Mouse (Mus musculus) kidney, embryonic 16.5 days (tissue): ENCODE measurements around the gene Sec24c. TPM values are rescaled to one million over a fixed set of nuclear protein-coding genes. Genes with fewer than 3 reads are reported as not detected.

Experiments
- ATAC-seq: fragments of 200-750 bp; cut with Nextera tagmentation; 2 replicates; pipeline ENCODE4 v1.8.0; 2017; ENCODE audit warnings: moderate TSS enrichment; ENCODE audit not compliant: low FRiP score, low TSS enrichment
- H3K27ac ChIP-seq: fragments of 300-500 bp; sonication (generic); 2 replicates; pipeline ENCODE4 v1.5.1; 2014; ENCODE audit warnings: low read length
- H3K27me3 ChIP-seq: fragments of 300-500 bp; sonication (generic); 2 replicates; pipeline ENCODE4 v1.6.1; 2014; ENCODE audit warnings: low read length, control low read depth, mixed read lengths; ENCODE audit not compliant: insufficient read depth
- H3K36me3 ChIP-seq: fragments of 300-500 bp; sonication (generic); 2 replicates; pipeline ENCODE4 v1.6.1; 2014; ENCODE audit warnings: low read length, control low read depth, mixed read lengths; ENCODE audit not compliant: insufficient read depth
- H3K4me1 ChIP-seq: fragments of 300-500 bp; sonication (generic); 2 replicates; pipeline ENCODE4 v1.6.1; 2014; ENCODE audit warnings: low read length, control low read depth, mixed read lengths; ENCODE audit not compliant: insufficient read depth
- H3K4me2 ChIP-seq: fragments of 300-500 bp; sonication (generic); replicated peaks from 2 replicates; pipeline ENCODE4 v1.6.1; 2014; ENCODE audit warnings: low read depth, low read length
- H3K4me3 ChIP-seq: fragments of 300-500 bp; sonication (generic); 2 replicates; pipeline ENCODE4 v1.5.1; 2014; ENCODE audit warnings: mild to moderate bottlenecking, low read length
- H3K9ac ChIP-seq: fragments of 300-500 bp; sonication (generic); replicated peaks from 2 replicates; pipeline ENCODE4 v1.6.1; 2014; ENCODE audit warnings: low read length
- H3K9me3 ChIP-seq: fragments of 300-500 bp; sonication (generic); 2 replicates; pipeline ENCODE4 v1.6.1; 2016; ENCODE audit warnings: low read length, control low read depth
- WGBS: fragments of 180-500 bp; shearing (Covaris S2); extraction: QIAGEN DNeasy Blood & Tissue Kit; methylation state at CpG from one replicate; pipeline ENCODE4 v1.1.7; 2014; 5-methylcytosine and 5-hydroxymethylcytosine counted together
- polyA plus RNA-seq: library from polyadenylated mRNA; unstranded; fragments of >200 nt; fragmentation: Nextera tagmentation; extraction: Ambion mirVana; gene quantifications from 2 replicates; pipeline ENCODE4 v1.2.1, GENCODE M21; 2015

Sec24c gene
- polyA plus RNA-seq, 1 experiment from 2014 or later, result 113 TPM

- no peak within 1 kb of the TSS for H3K4me2 ChIP-seq
- H3K9ac ChIP-seq, result 0 out of 2 replicates have a peak within 1 kb of the TSS, but pooled peaks have one; percentile 16
- H3K27ac ChIP-seq, result no peak within 1 kb of the TSS
- 80% methylated on average over 8 of the region's 8 CpGs for WGBS
- no peaks in the 10 kb centered on the region for H3K36me3 ChIP-seq
- ATAC-seq, result no peak
- no peak within 1 kb of the TSS for H3K4me3 ChIP-seq
- no peaks in the 10 kb centered on the region for H3K9me3 ChIP-seq
- 0 out of 2 replicates have a peak, but pooled peaks cover 4% of the 10 kb centered on the region for H3K4me1 ChIP-seq
- no peaks in the 10 kb centered on the region; the same call in 1 of the 2 replicates for H3K27me3 ChIP-seq
These were observed 5.8 kb upstream of the Sec24c start, which contains the start of gene Synpo2l for GRCm38 (mm10) chr14:20668154-20668810. Gene Synpo2l (minus strand): TSS chr14:20668354.

- Histone ChIP-seq H3K4me2 (0 out of 2 replicates have a peak overlapping the region, but pooled peaks have one; percentile 77), H3K36me3 (peaks cover 21% of the 10 kb centered on the region), H3K4me3 (no peak overlapping the region), H3K9ac (no peak overlapping the region), H3K9me3 (no peaks in the 10 kb centered on the region), H3K27ac (no peak overlapping the region), H3K4me1 (peaks cover 9% of the 10 kb centered on the region; the same call in 1 of the 2 replicates), H3K27me3 (no peaks in the 10 kb centered on the region; the same call in 1 of the 2 replicates)
- no peak for ATAC-seq
- WGBS, result 89% methylated on average over 2 of the region's 2 CpGs
These were observed 1.1 kb upstream of the Sec24c start for GRCm38 (mm10) chr14:20672990-20673389.

GRCm38 (mm10) chr14:20673735-20674063, 409 bp upstream of the Sec24c start:
- WGBS, result 11% methylated on average over 13 of the region's 13 CpGs
- Histone ChIP-seq H3K4me3 (peak overlapping the region; percentile 87), H3K9ac (peak overlapping the region; percentile 70)

GRCm38 (mm10) chr14:20677906-20678305, 3.8 kb downstream of the Sec24c start:
- ATAC-seq, result no peak
- no peak overlapping the region for H3K4me2 ChIP-seq
- no peak overlapping the region for H3K27ac ChIP-seq
- H3K36me3 ChIP-seq, result peaks cover 68% of the 10 kb centered on the region
- no peak overlapping the region for H3K9ac ChIP-seq
- 97% methylated on average over 4 of the region's 4 CpGs for WGBS
- H3K27me3 ChIP-seq, result no peaks in the 10 kb centered on the region
- no peak overlapping the region for H3K4me3 ChIP-seq
- no peaks in the 10 kb centered on the region for H3K9me3 ChIP-seq
- peaks cover 9% of the 10 kb centered on the region; the same call in 1 of the 2 replicates for H3K4me1 ChIP-seq

More at GRCm38 (mm10) chr14:20673735-20674063, 409 bp upstream of the Sec24c start:
- Histone ChIP-seq H3K36me3 (peaks cover 28% of the 10 kb centered on the region), H3K9me3 (no peaks in the 10 kb centered on the region), H3K4me1 (peaks cover 9% of the 10 kb centered on the region; the same call in 1 of the 2 replicates), H3K27ac (peak overlapping the region; percentile 97), H3K4me2 (peak overlapping the region; percentile 77), H3K27me3 (no peaks in the 10 kb centered on the region; the same call in 1 of the 2 replicates)
- ATAC-seq, result peak; percentile 47

GRCm38 (mm10) chr14:20681742-20682141, 7.6 kb downstream of the Sec24c start:
- no peak overlapping the region for H3K9ac ChIP-seq
- no peak for ATAC-seq
- peaks cover 96% of the 10 kb centered on the region for H3K36me3 ChIP-seq
- H3K4me3 ChIP-seq, result no peak overlapping the region
- H3K9me3 ChIP-seq, result no peaks in the 10 kb centered on the region
- no peak overlapping the region for H3K4me2 ChIP-seq
- no peaks in the 10 kb centered on the region for H3K4me1 ChIP-seq
- 96% methylated on average over 2 of the region's 2 CpGs for WGBS
- H3K27me3 ChIP-seq, result no peaks in the 10 kb centered on the region
- no peak overlapping the region for H3K27ac ChIP-seq

- no peak; the same call in 1 of the 2 replicates for ATAC-seq
- Histone ChIP-seq H3K4me3 (no peak overlapping the region), H3K36me3 (peaks cover 96% of the 10 kb centered on the region)
These were observed 8.4 kb downstream of the Sec24c start for GRCm38 (mm10) chr14:20682498-20682897.

GRCm38 (mm10) chr14:20686576-20686975, 12.5 kb downstream of the Sec24c start:
- no peak for ATAC-seq
- Histone ChIP-seq H3K4me3 (no peak overlapping the region), H3K9me3 (no peaks in the 10 kb centered on the region), H3K27me3 (no peaks in the 10 kb centered on the region), H3K27ac (no peak overlapping the region), H3K36me3 (peaks cover 94% of the 10 kb centered on the region), H3K4me2 (no peak overlapping the region), H3K9ac (no peak overlapping the region), H3K4me1 (no peaks in the 10 kb centered on the region)
- 96% methylated on average over 3 of the region's 3 CpGs for WGBS

More at GRCm38 (mm10) chr14:20682498-20682897, 8.4 kb downstream of the Sec24c start:
- no peak overlapping the region for H3K4me2 ChIP-seq
- H3K9ac ChIP-seq, result no peak overlapping the region
- H3K4me1 ChIP-seq, result no peaks in the 10 kb centered on the region
- H3K27ac ChIP-seq, result no peak overlapping the region
- WGBS, result 48% methylated on average over 3 of the region's 3 CpGs
- H3K9me3 ChIP-seq, result no peaks in the 10 kb centered on the region
- no peaks in the 10 kb centered on the region for H3K27me3 ChIP-seq

GRCm38 (mm10) chr14:20689009-20689408, 14.9 kb downstream of the Sec24c start:
- Histone ChIP-seq H3K9me3 (no peaks in the 10 kb centered on the region), H3K4me1 (peaks cover 3% of the 10 kb centered on the region; the same call in 1 of the 2 replicates), H3K36me3 (peaks cover 94% of the 10 kb centered on the region), H3K27ac (no peak overlapping the region), H3K9ac (no peak overlapping the region), H3K4me3 (no peak overlapping the region), H3K4me2 (no peak overlapping the region), H3K27me3 (no peaks in the 10 kb centered on the region)
- no peak for ATAC-seq
- WGBS, result 91% methylated on average over 2 of the region's 2 CpGs

GRCm38 (mm10) chr14:20691772-20692171, 17.7 kb downstream of the Sec24c start:
- Histone ChIP-seq H3K4me3 (no peak overlapping the region), H3K27me3 (no peaks in the 10 kb centered on the region), H3K4me1 (peaks cover 20% of the 10 kb centered on the region), H3K36me3 (peaks cover 72% of the 10 kb centered on the region), H3K9ac (no peak overlapping the region), H3K27ac (no peak overlapping the region), H3K4me2 (no peak overlapping the region), H3K9me3 (no peaks in the 10 kb centered on the region)
- 91% methylated on average over 6 of the region's 6 CpGs for WGBS
- ATAC-seq, result no peak

GRCm38 (mm10) chr14:20693589-20694101, 19.5 kb downstream of the Sec24c start:
- H3K4me2 ChIP-seq, result no peak overlapping the region
- no peak for ATAC-seq
- H3K4me3 ChIP-seq, result no peak overlapping the region
- whole genome bisulfite sequencing, result 88% methylated on average over 10 of the region's 10 CpGs
- H3K4me1 ChIP-seq, result peaks cover 37% of the 10 kb centered on the region
- H3K27ac ChIP-seq, result no peak overlapping the region
- H3K27me3 ChIP-seq, result no peaks in the 10 kb centered on the region
- H3K36me3 ChIP-seq, result peaks cover 54% of the 10 kb centered on the region
- no peak overlapping the region for H3K9ac ChIP-seq
- no peaks in the 10 kb centered on the region for H3K9me3 ChIP-seq
